Mouse (Mus musculus): ENCODE data around the gene Rusc2.
A peak's percentile ranks its signal among the peaks of the same experiment; 100 is the strongest.

Rusc2 gene

GRCm38 (mm10) chr4:43381408-43382154 lies at the start of gene Rusc2:
Gene Rusc2 (plus strand): TSS chr4:43381979.
- no peak for DNase-seq (ENCODE audit: extremely low read depth, low read depth, low spot score)

GRCm38 (mm10) chr4:43334771-43335170 lies 47.0 kb upstream of the Rusc2 start:
- no peak for DNase-seq (ENCODE audit: extremely low read depth, low read depth, low spot score)

- DNase-seq (ENCODE audit: extremely low read depth, low read depth, low spot score) = no peak
Observed at GRCm38 (mm10) chr4:43336176-43336575, 45.6 kb upstream of the Rusc2 start.

GRCm38 (mm10) chr4:43340096-43340804 lies 41.5 kb upstream of the Rusc2 start:
- no peak for DNase-seq (ENCODE audit: extremely low read depth, low read depth, low spot score)

- no peak for DNase-seq (ENCODE audit: extremely low read depth, low read depth, low spot score)
Observed at GRCm38 (mm10) chr4:43341276-43341891, 40.4 kb upstream of the Rusc2 start.

GRCm38 (mm10) chr4:43342443-43342842 lies 39.3 kb upstream of the Rusc2 start:
- DNase-seq (ENCODE audit: extremely low read depth, low read depth, low spot score) = no peak

- no peak for DNase-seq (ENCODE audit: extremely low read depth, low read depth, low spot score)
Observed at GRCm38 (mm10) chr4:43344932-43345331, 36.8 kb upstream of the Rusc2 start.

- no peak for DNase-seq (ENCODE audit: extremely low read depth, low read depth, low spot score)
Observed at GRCm38 (mm10) chr4:43349206-43349605, 32.6 kb upstream of the Rusc2 start.

- peak; percentile 43 for DNase-seq (ENCODE audit: extremely low read depth, low read depth, low spot score)
Observed at GRCm38 (mm10) chr4:43350038-43350560, 31.7 kb upstream of the Rusc2 start.

GRCm38 (mm10) chr4:43353662-43354061 lies 28.1 kb upstream of the Rusc2 start:
- DNase-seq (ENCODE audit: extremely low read depth, low read depth, low spot score) = no peak

- no peak for DNase-seq (ENCODE audit: extremely low read depth, low read depth, low spot score)
Observed at GRCm38 (mm10) chr4:43364914-43365560, 16.7 kb upstream of the Rusc2 start.

- DNase-seq (ENCODE audit: extremely low read depth, low read depth, low spot score) = no peak
Observed at GRCm38 (mm10) chr4:43367295-43367694, 14.5 kb upstream of the Rusc2 start.

- no peak for DNase-seq (ENCODE audit: extremely low read depth, low read depth, low spot score)
Observed at GRCm38 (mm10) chr4:43367787-43368186, 14.0 kb upstream of the Rusc2 start.

GRCm38 (mm10) chr4:43371406-43371805 lies 10.4 kb upstream of the Rusc2 start:
- no peak for DNase-seq (ENCODE audit: extremely low read depth, low read depth, low spot score)

- no peak for DNase-seq (ENCODE audit: extremely low read depth, low read depth, low spot score)
Observed at GRCm38 (mm10) chr4:43372155-43372554, 9.6 kb upstream of the Rusc2 start.

- DNase-seq (ENCODE audit: extremely low read depth, low read depth, low spot score) = no peak
Observed at GRCm38 (mm10) chr4:43374266-43374665, 7.5 kb upstream of the Rusc2 start.

- no peak for DNase-seq (ENCODE audit: extremely low read depth, low read depth, low spot score)
Observed at GRCm38 (mm10) chr4:43379601-43380000, 2.2 kb upstream of the Rusc2 start.

- DNase-seq (ENCODE audit: extremely low read depth, low read depth, low spot score) = no peak
Observed at GRCm38 (mm10) chr4:43380951-43381350, 828 bp upstream of the Rusc2 start.

- no peak for DNase-seq (ENCODE audit: extremely low read depth, low read depth, low spot score)
Observed at GRCm38 (mm10) chr4:43382155-43383020, 609 bp downstream of the Rusc2 start.
